Mouse (Mus musculus) heart, embryonic 14.5 days (tissue): ENCODE data around the gene Rab40c. TPM values are rescaled to one million over a fixed set of nuclear protein-coding genes. Genes with fewer than 3 reads are reported as not detected.

Experiments used
- ATAC-seq: fragments of 200-750 bp; cut with Nextera tagmentation; 2 replicates; pipeline ENCODE4 v1.8.0; 2017; ENCODE audit warnings: low read depth, moderate TSS enrichment; ENCODE audit not compliant: insufficient number of reproducible peaks, insufficient read depth, low FRiP score
- H3K27ac ChIP-seq, 2 experiments: fragments of 200-500 bp in 1 of 2; fragments of 300-500 bp in 1 of 2; sonication (generic) in 1 of 2; replicated peaks in 1 of 2; 2 replicates each; pipeline ENCODE4 v1.5.1; 2012 to 2014; ENCODE audit warnings: low read depth in 2 of 2, low read length in 2 of 2, control low read depth in 1 of 2, mild to moderate bottlenecking in 1 of 2, mixed read lengths in 1 of 2; ENCODE audit not compliant: control insufficient read depth in 1 of 2, insufficient read depth in 1 of 2
- H3K27me3 ChIP-seq: fragments of 300-500 bp; sonication (generic); 2 replicates; pipeline ENCODE4 v1.6.1; 2014; ENCODE audit warnings: mild to moderate bottlenecking, low read length, control low read depth; ENCODE audit not compliant: control insufficient read depth, insufficient read depth
- H3K36me3 ChIP-seq: fragments of 300-500 bp; sonication (generic); 2 replicates; pipeline ENCODE4 v1.6.1; 2014; ENCODE audit warnings: mild to moderate bottlenecking, control low read depth, low read length, mixed read lengths; ENCODE audit not compliant: control insufficient read depth, insufficient read depth
- H3K4me1 ChIP-seq, 2 experiments: fragments of 200-500 bp in 1 of 2; fragments of 300-500 bp in 1 of 2; sonication (generic) in 1 of 2; 2 replicates each; pipeline ENCODE4 v1.6.1; 2012 to 2014; ENCODE audit warnings: low read length in 2 of 2, control low read depth in 1 of 2, mixed read lengths in 1 of 2; ENCODE audit not compliant: control insufficient read depth in 2 of 2, insufficient read depth in 2 of 2
- H3K4me2 ChIP-seq: fragments of 300-500 bp; sonication (generic); 2 replicates; pipeline ENCODE4 v1.6.1; 2014; ENCODE audit warnings: mild to moderate bottlenecking, low read length
- H3K4me3 ChIP-seq, 2 experiments: fragments of 200-500 bp in 1 of 2; fragments of 300-500 bp in 1 of 2; sonication (generic) in 1 of 2; 2 replicates each; pipeline ENCODE4 v1.5.1; 2012 to 2014; ENCODE audit warnings: low read length in 2 of 2, mild to moderate bottlenecking in 2 of 2, control low read depth in 1 of 2, low read depth in 1 of 2, moderate library complexity in 1 of 2; ENCODE audit not compliant: control insufficient read depth in 1 of 2, insufficient read depth in 1 of 2
- H3K9ac ChIP-seq: fragments of 300-500 bp; sonication (generic); 2 replicates; pipeline ENCODE4 v1.6.1; 2014; ENCODE audit warnings: mild to moderate bottlenecking, low read length
- H3K9me3 ChIP-seq: fragments of 300-500 bp; sonication (generic); 2 replicates; pipeline ENCODE4 v1.6.1; 2016; ENCODE audit warnings: low read length, control low read depth; ENCODE audit not compliant: control insufficient read depth
- WGBS: fragments of 180-500 bp; shearing (Covaris S2); extraction: QIAGEN DNeasy Blood & Tissue Kit; methylation state at CpG from one replicate; pipeline ENCODE4 v1.1.7; 2014; 5-methylcytosine and 5-hydroxymethylcytosine counted together
- polyA plus RNA-seq: library from polyadenylated mRNA; unstranded; fragments of >200 nt; fragmentation: Nextera tagmentation; extraction: Ambion mirVana; gene quantifications from 2 replicates; pipeline ENCODE4 v1.2.1, GENCODE M21; 2014

The Rab40c gene
- polyA plus RNA-seq, 1 experiment from 2014 or later: 8.8 TPM

- Histone ChIP-seq H3K27ac (no peak overlapping the region), H3K36me3 (peaks cover 63% of the 10 kb centered on the region), H3K9me3 (no peaks in the 10 kb centered on the region), H3K4me1 (no peaks in the 10 kb centered on the region), H3K27me3 (peaks cover 1% of the 10 kb centered on the region; the same call in 1 of the 2 replicates), H3K4me2 (no peak overlapping the region), H3K9ac (no peak overlapping the region), H3K4me3 (no peak overlapping the region)
- WGBS: 91% methylated on average over 11 of the region's 11 CpGs
- ATAC-seq: no peak
Measured at GRCm38 (mm10) chr17:25958771-25959494, 39.4 kb upstream of the Rab40c start.

GRCm38 (mm10) chr17:25957586-25958051 lies 38.1 kb upstream of the Rab40c start:
- Histone ChIP-seq H3K4me3 (no peak overlapping the region), H3K9ac (no peak overlapping the region), H3K27me3 (peaks cover 14% of the 10 kb centered on the region), H3K27ac (no peak overlapping the region), H3K36me3 (peaks cover 50% of the 10 kb centered on the region), H3K4me2 (no peak overlapping the region), H3K9me3 (no peaks in the 10 kb centered on the region), H3K4me1 (no peaks in the 10 kb centered on the region)
- 80% methylated on average over 14 of the region's 14 CpGs for WGBS
- no peak for ATAC-seq

GRCm38 (mm10) chr17:25956631-25957030 lies 37.1 kb upstream of the Rab40c start:
- ATAC-seq: no peak
- Histone ChIP-seq H3K4me3 (no peak overlapping the region), H3K9ac (no peak overlapping the region)

GRCm38 (mm10) chr17:25956201-25956600 lies 36.7 kb upstream of the Rab40c start:
- ATAC-seq: no peak
- Histone ChIP-seq H3K36me3 (peaks cover 37% of the 10 kb centered on the region), H3K4me3 (no peak overlapping the region), H3K4me1 (peaks cover 3 to 11% of the 10 kb centered on the region in 2 experiments; a peak in 3 of 4 replicates), H3K27me3 (peaks cover 29% of the 10 kb centered on the region), H3K27ac (no peak overlapping the region), H3K9me3 (no peaks in the 10 kb centered on the region), H3K9ac (no peak overlapping the region), H3K4me2 (no peak overlapping the region)
- 67% methylated on average over 7 of the region's 7 CpGs for WGBS

More at GRCm38 (mm10) chr17:25956631-25957030, 37.1 kb upstream of the Rab40c start:
- no peaks in the 10 kb centered on the region for H3K9me3 ChIP-seq
- WGBS: 72% methylated on average over 7 of the region's 7 CpGs
- H3K27ac ChIP-seq: no peak overlapping the region
- no peak overlapping the region for H3K4me2 ChIP-seq
- peaks cover 24% of the 10 kb centered on the region for H3K27me3 ChIP-seq
- H3K36me3 ChIP-seq: peaks cover 41% of the 10 kb centered on the region
- H3K4me1 ChIP-seq: peaks cover 0 to 7% of the 10 kb centered on the region in 2 experiments; a peak in 3 of 4 replicates

GRCm38 (mm10) chr17:25955736-25956135 lies 36.2 kb upstream of the Rab40c start:
- H3K9ac ChIP-seq: no peak overlapping the region
- peaks cover 33% of the 10 kb centered on the region for H3K27me3 ChIP-seq
- peaks cover 33% of the 10 kb centered on the region for H3K36me3 ChIP-seq
- peaks cover 5 to 13% of the 10 kb centered on the region in 2 experiments; a peak in 3 of 4 replicates for H3K4me1 ChIP-seq
- no peak overlapping the region for H3K27ac ChIP-seq
- no peak overlapping the region for H3K4me2 ChIP-seq
- WGBS: 54% methylated on average over 3 of the region's 3 CpGs
- no peak overlapping the region for H3K4me3 ChIP-seq
- no peaks in the 10 kb centered on the region for H3K9me3 ChIP-seq
- ATAC-seq: no peak

- no peak overlapping the region for H3K27ac ChIP-seq
- peaks cover 5 to 13% of the 10 kb centered on the region in 2 experiments; a peak in 3 of 4 replicates for H3K4me1 ChIP-seq
- no peak overlapping the region for H3K9ac ChIP-seq
- 87% methylated on average over 1 of the region's 2 CpGs for WGBS
- no peak overlapping the region for H3K4me3 ChIP-seq
- peaks cover 44% of the 10 kb centered on the region for H3K27me3 ChIP-seq
- ATAC-seq: no peak
- H3K4me2 ChIP-seq: no peak overlapping the region
- peaks cover 23% of the 10 kb centered on the region for H3K36me3 ChIP-seq
- no peaks in the 10 kb centered on the region for H3K9me3 ChIP-seq
Measured at GRCm38 (mm10) chr17:25954671-25955070, 35.1 kb upstream of the Rab40c start.

GRCm38 (mm10) chr17:25953161-25953560 lies 33.6 kb upstream of the Rab40c start:
- Histone ChIP-seq H3K9me3 (no peaks in the 10 kb centered on the region), H3K27me3 (peaks cover 46% of the 10 kb centered on the region), H3K27ac (no peak overlapping the region), H3K36me3 (peaks cover 9% of the 10 kb centered on the region; the same call in 1 of the 2 replicates), H3K4me2 (no peak overlapping the region), H3K9ac (no peak overlapping the region), H3K4me3 (no peak overlapping the region), H3K4me1 (peaks cover 5 to 13% of the 10 kb centered on the region in 2 experiments; a peak in 3 of 4 replicates)
- WGBS: 82% methylated on average over 5 of the region's 5 CpGs
- no peak for ATAC-seq
